Mouse (Mus musculus): Measurements from ENCODE around the gene Btbd17.

DNA sequence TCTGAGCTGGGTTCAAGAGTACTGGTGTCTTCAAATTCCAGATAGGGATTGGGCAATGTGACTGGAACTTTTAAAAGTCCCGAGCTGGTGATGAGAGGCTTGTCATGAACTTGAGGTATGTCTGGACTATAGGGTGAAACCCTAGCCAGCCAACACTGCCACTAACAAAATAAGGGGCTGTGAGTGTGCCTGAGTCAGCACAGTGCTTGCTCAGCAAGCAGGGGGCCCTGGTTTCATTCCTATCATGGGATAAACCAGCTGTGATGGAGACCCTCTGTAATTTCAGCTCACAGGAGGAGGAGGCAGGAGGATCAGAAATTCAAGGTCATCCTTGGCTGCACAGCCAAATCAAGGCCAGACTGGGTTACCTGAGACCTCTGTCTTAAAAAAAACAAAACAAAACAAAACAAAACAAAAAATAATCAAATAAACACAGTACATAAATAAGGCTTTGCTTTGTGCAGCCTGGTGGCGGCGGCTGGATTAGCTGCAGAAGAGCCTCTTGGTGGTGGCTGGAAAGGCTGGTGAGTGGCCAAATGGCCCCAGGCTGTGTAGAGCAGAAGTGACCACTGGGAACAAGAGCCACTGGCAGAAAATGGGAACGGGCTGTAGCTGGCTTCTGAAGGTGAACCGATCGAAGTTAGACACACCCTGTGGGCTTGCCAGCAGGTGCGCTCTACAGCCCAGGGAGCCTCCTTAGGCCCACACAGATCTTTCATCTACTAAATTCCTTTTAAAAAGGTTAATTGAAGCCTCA, 48.9 kb upstream of the Btbd17 start:
- no peak for TF ChIP-seq CTCF (IDR thresholded peaks at IDR 0.05; ENCODE audit: extremely low read depth, insufficient read length, insufficient replicate concordance, low read depth, low read length)
- no peak for TF ChIP-seq POLR2A (IDR thresholded peaks at IDR 0.05; ENCODE audit: low read depth, low read length)

Data from small intestine, adult 2 months (tissue).